ENCODE assay signal across 8 mouse cellular contexts in the genomic region with DNA sequence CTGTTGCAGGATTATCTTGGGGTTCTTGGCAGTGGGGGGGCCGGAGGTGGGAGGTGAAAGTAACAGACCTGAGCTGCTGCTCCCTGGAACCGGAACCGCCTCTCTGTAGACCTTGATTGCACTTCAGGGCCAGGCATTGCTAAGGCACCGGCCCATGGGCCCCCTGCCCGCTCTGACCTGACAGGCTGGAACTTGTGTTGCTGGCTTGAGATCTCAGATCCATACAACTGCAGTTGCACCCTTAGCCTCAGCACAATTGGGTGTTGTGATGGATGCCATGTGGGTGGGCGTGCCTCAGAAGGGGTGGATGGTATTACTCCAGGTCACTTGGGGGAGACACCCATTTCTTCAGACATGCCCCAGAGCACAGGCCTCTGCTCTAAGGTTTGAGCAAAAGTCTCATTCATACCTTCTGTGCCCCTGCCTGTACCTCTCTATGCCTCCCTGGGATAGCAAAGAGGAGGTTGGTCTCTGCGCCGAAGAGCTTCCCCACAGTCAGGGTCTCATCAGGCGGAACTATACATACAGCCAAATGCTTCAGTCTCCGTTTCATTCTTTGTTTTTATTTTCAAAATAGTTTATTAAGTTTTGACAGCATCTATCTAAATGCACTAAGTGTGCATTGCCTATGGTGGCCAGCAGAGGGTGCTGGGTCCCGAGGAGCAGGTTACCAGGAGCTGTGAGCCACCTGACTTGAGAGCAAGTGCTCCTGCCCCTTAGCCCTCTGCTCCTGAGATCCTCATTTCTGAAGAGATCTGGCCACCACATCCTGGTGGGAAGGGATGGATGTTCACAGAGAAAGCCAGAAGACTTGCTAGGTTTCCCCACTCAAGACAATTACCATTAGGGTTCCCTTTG. TPM values are rescaled to one million over a fixed set of nuclear protein-coding genes. Genes with fewer than 3 reads are reported as not detected.
A peak's percentile ranks its signal among the peaks of the same experiment; 100 is the strongest.
DNase-seq lines count a peak whose midpoint lies in the region; ATAC-seq and TF ChIP-seq lines count a peak whose summit lies in the region.

No protein-coding gene starts in this region.

- peaks cover 48% of the 10 kb centered on the region for H3K36me3 ChIP-seq in heart, embryonic 12.5 days
- peaks cover 52% of the 10 kb centered on the region for H3K36me3 ChIP-seq in hindbrain, embryonic 13.5 days

- peak; percentile 69 for TF ChIP-seq CTCF in cortical plate, adult 2 months (IDR thresholded peaks at IDR 0.05; ENCODE audit: extremely low read depth, insufficient read depth, low read length)

- H3K9me3 ChIP-seq in heart, embryonic 12.5 days (replicated peaks), result no peaks in the 10 kb centered on the region
- H3K9me3 ChIP-seq in hindbrain, embryonic 13.5 days, result no peaks in the 10 kb centered on the region

- H3K9ac ChIP-seq in heart, embryonic 12.5 days, result no peak overlapping the region
- H3K9ac ChIP-seq in hindbrain, embryonic 13.5 days, result no peak overlapping the region

- DNase-seq in heart, adult 11 months, result peak; percentile 94
- DNase-seq in ES-CJ7 (ENCODE audit: low read depth, low spot score), result peak; percentile 70
- DNase-seq in liver, result peak; percentile 73
- peak; percentile 84 for DNase-seq in naive thymus-derived CD4-positive, alpha-beta T cell, adult 2 months (ENCODE audit: low read depth)
- DNase-seq in thymus, postnatal 10 days (ENCODE audit: low spot score in 2 of 2), result peak; percentile 59 to 74

- H3K27me3 ChIP-seq in heart, embryonic 12.5 days (replicated peaks), result peaks cover 3% of the 10 kb centered on the region; the same call in 1 of the 2 replicates
- peaks cover 8% of the 10 kb centered on the region; the same call in 1 of the 2 replicates for H3K27me3 ChIP-seq in hindbrain, embryonic 13.5 days

- H3K27ac ChIP-seq in heart, embryonic 12.5 days (ENCODE audit: poor library complexity, severe bottlenecking), result no peak overlapping the region
- no peak overlapping the region for H3K27ac ChIP-seq in cortical plate, adult 2 months (ENCODE audit: insufficient read depth, low read length)
- no peak overlapping the region for H3K27ac ChIP-seq in hindbrain, embryonic 13.5 days

- H3K4me2 ChIP-seq in heart, embryonic 12.5 days, result no peak overlapping the region
- H3K4me2 ChIP-seq in hindbrain, embryonic 13.5 days, result no peak overlapping the region

- no peak for TF ChIP-seq POLR2A in cortical plate, adult 2 months (IDR thresholded peaks at IDR 0.05; ENCODE audit: extremely low read depth, insufficient read depth, low read length)

- no peak for ATAC-seq in heart, embryonic 12.5 days (ENCODE audit: insufficient number of reproducible peaks, low FRiP score)
- peak; percentile 14; the same call in 1 of the 2 replicates for ATAC-seq in hindbrain, embryonic 13.5 days (ENCODE audit: low FRiP score)

- H3K4me1 ChIP-seq in heart, embryonic 12.5 days (replicated peaks), result 0 out of 2 replicates have a peak, but pooled peaks cover 3% of the 10 kb centered on the region
- H3K4me1 ChIP-seq in cortical plate, adult 2 months (ENCODE audit: control insufficient read depth, insufficient read depth, low read length), result no peaks in the 10 kb centered on the region
- H3K4me1 ChIP-seq in hindbrain, embryonic 13.5 days (replicated peaks), result peaks cover 4% of the 10 kb centered on the region; the same call in 1 of the 2 replicates

- 59% methylated on average over 11 of the region's 11 CpGs for WGBS in heart, embryonic 12.5 days
- WGBS in hindbrain, embryonic 13.5 days, result 61% methylated on average over 11 of the region's 11 CpGs

- no peak overlapping the region for H3K4me3 ChIP-seq in heart, embryonic 12.5 days
- no peak overlapping the region for H3K4me3 ChIP-seq in cortical plate, adult 2 months (ENCODE audit: insufficient read depth, low read length)
- no peak overlapping the region for H3K4me3 ChIP-seq in hindbrain, embryonic 13.5 days

RNA-seq across cellular contexts. Expression of gene H2-D1, which starts 8.1 kb away (rescaled TPM):
- polyA plus RNA-seq in heart, embryonic 12.5 days (2016; fragmentation: Nextera tagmentation; extraction: Ambion mirVana), result 30.2 and 32.8 TPM in 2 replicates
- polyA plus RNA-seq in cortical plate, adult 2 months (2012; rRNA removed), result 64.1 and 72.6 TPM in 2 replicates
- 73.4 and 73.6 TPM in 2 replicates for polyA plus RNA-seq in hindbrain, embryonic 13.5 days (2015; fragmentation: Nextera tagmentation; extraction: Ambion mirVana)

RNA-seq across cellular contexts. Expression of gene Ddx39b, which starts 12.9 kb away (rescaled TPM):
- polyA plus RNA-seq in heart, embryonic 12.5 days (2016; fragmentation: Nextera tagmentation; extraction: Ambion mirVana), result 282 and 285 TPM in 2 replicates
- 382 and 400 TPM in 2 replicates for polyA plus RNA-seq in cortical plate, adult 2 months (2012; rRNA removed)
- polyA plus RNA-seq in hindbrain, embryonic 13.5 days (2015; fragmentation: Nextera tagmentation; extraction: Ambion mirVana), result 391 and 410 TPM in 2 replicates

RNA-seq across cellular contexts. Expression of gene Nfkbil1, which starts 18.9 kb away (rescaled TPM):
- 9.0 and 9.8 TPM in 2 replicates for polyA plus RNA-seq in heart, embryonic 12.5 days (2016; fragmentation: Nextera tagmentation; extraction: Ambion mirVana)
- polyA plus RNA-seq in cortical plate, adult 2 months (2012; rRNA removed), result 12.2 and 13.8 TPM in 2 replicates
- 8.4 and 10.8 TPM in 2 replicates for polyA plus RNA-seq in hindbrain, embryonic 13.5 days (2015; fragmentation: Nextera tagmentation; extraction: Ambion mirVana)

RNA-seq across cellular contexts. Expression of gene Atp6v1g2, which starts 21.0 kb away (rescaled TPM):
- 10.0 and 12.5 TPM in 2 replicates for polyA plus RNA-seq in heart, embryonic 12.5 days (2016; fragmentation: Nextera tagmentation; extraction: Ambion mirVana)
- polyA plus RNA-seq in cortical plate, adult 2 months (2012; rRNA removed), result 765 and 777 TPM in 2 replicates
- 52.4 and 54.2 TPM in 2 replicates for polyA plus RNA-seq in hindbrain, embryonic 13.5 days (2015; fragmentation: Nextera tagmentation; extraction: Ambion mirVana)

RNA-seq across cellular contexts. Expression of gene Gm16181, which starts 33.8 kb away (rescaled TPM):
- polyA plus RNA-seq in heart, embryonic 12.5 days (2016; fragmentation: Nextera tagmentation; extraction: Ambion mirVana), result 0.55 TPM in 1 of 2 replicates, not detected in the other
- polyA plus RNA-seq in cortical plate, adult 2 months (2012; rRNA removed), result not detected in 2 replicates
- polyA plus RNA-seq in hindbrain, embryonic 13.5 days (2015; fragmentation: Nextera tagmentation; extraction: Ambion mirVana), result 0.57 and 0.83 TPM in 2 replicates
